Mouse (Mus musculus): ENCODE data around the gene Clk1.

GRCm38 (mm10) chr1:58420961-58421360 is 2.9 kb downstream of the Clk1 start:
- TF ChIP-seq CTCF (IDR thresholded peaks at IDR 0.05; ENCODE audit: low read depth) = no peak
- TF ChIP-seq EP300 (IDR thresholded peaks at IDR 0.05; ENCODE audit: low read depth) = no peak
